Mouse (Mus musculus): ENCODE measurements around the gene Ino80e. TPM values are rescaled to one million over a fixed set of nuclear protein-coding genes. Genes with fewer than 3 reads are reported as not detected.

Ino80e gene
- total and polyA plus RNA-seq, 3 experiments, result 93.0 to 476 (median 189) TPM

GRCm38 (mm10) chr7:126831539-126831938 lies 30.6 kb downstream of the Ino80e start, which contains the start of gene 4930451I11Rik:
Gene 4930451I11Rik (minus strand): TSS chr7:126831639.
- Histone ChIP-seq H3K9me3 (replicated peaks; ENCODE audit: insufficient read depth, low read length) (no peaks in the 10 kb centered on the region), H3K36me3 (ENCODE audit: control insufficient read depth in 1 of 2, insufficient read depth in 2 of 2, low read length in 2 of 2) (no peaks in the 10 kb centered on the region), H3K27me3 (ENCODE audit: control insufficient read depth in 1 of 2, insufficient read depth in 2 of 2, low read length in 2 of 2) (no peaks in the 10 kb centered on the region; a peak in 1 of 4 replicates), H3K9ac (ENCODE audit: control insufficient read depth, low read depth, low read length, poor library complexity, severe bottlenecking) (peak within 1 kb of the TSS; percentile 76), H3K79me2 (ENCODE audit: control insufficient read depth, insufficient read depth, low read length, poor library complexity) (no peaks in the 10 kb centered on the region), H3K4me1 (ENCODE audit: control insufficient read depth in 1 of 2, insufficient read depth in 2 of 2, low read length in 2 of 2) (0 out of 4 replicates have a peak, but pooled peaks cover 0 to 4% of the 10 kb centered on the region in 2 experiments), H3K27ac (ENCODE audit: control insufficient read depth, low read depth, low read length) (peak within 1 kb of the TSS; percentile 62), H3K4me3 (ENCODE audit: control insufficient read depth in 1 of 2, insufficient read depth in 1 of 2, low read depth in 2 of 2, low read length in 2 of 2) (peak within 1 kb of the TSS; percentile 66 to 88)
- DNase-seq (ENCODE audit: low read depth, low spot score), result no peak
- TF ChIP-seq MEF2A (IDR thresholded peaks at IDR 0.05; ENCODE audit: extremely low read depth, insufficient replicate concordance, low read depth, low read length, poor library complexity, severe bottlenecking) (no peak), NELFE (IDR thresholded peaks at IDR 0.05; ENCODE audit: low read depth, low read length) (no peak), CHD1 (IDR thresholded peaks at IDR 0.05; ENCODE audit: low read depth, low read length) (no peak), CHD2 (IDR thresholded peaks at IDR 0.05; ENCODE audit: low read length) (no peak), MAFK (IDR thresholded peaks at IDR 0.05; ENCODE audit: borderline replicate concordance, low read depth, low read length) (no peak), POLR2AphosphoS2 (IDR thresholded peaks at IDR 0.05; ENCODE audit: low read length) (no peak), TAL1 (IDR thresholded peaks at IDR 0.05; ENCODE audit: low read length) (no peak), GATA1 (IDR thresholded peaks at IDR 0.05; ENCODE audit: low read depth, low read length) (no peak)

GRCm38 (mm10) chr7:126825952-126826351 lies 36.2 kb downstream of the Ino80e start:
- Histone ChIP-seq H3K27ac (ENCODE audit: control insufficient read depth, low read depth, low read length) (no peak overlapping the region), H3K36me3 (ENCODE audit: control insufficient read depth in 1 of 2, insufficient read depth in 2 of 2, low read length in 2 of 2) (no peaks in the 10 kb centered on the region), H3K9ac (ENCODE audit: control insufficient read depth, low read depth, low read length, poor library complexity, severe bottlenecking) (no peak overlapping the region), H3K27me3 (ENCODE audit: control insufficient read depth in 1 of 2, insufficient read depth in 2 of 2, low read length in 2 of 2) (no peaks in the 10 kb centered on the region), H3K4me3 (ENCODE audit: control insufficient read depth in 1 of 2, insufficient read depth in 1 of 2, low read depth in 2 of 2, low read length in 2 of 2) (no peak overlapping the region), H3K79me2 (ENCODE audit: control insufficient read depth, insufficient read depth, low read length, poor library complexity) (no peaks in the 10 kb centered on the region), H3K4me1 (ENCODE audit: control insufficient read depth in 1 of 2, insufficient read depth in 2 of 2, low read length in 2 of 2) (peaks cover 2 to 8% of the 10 kb centered on the region in 2 experiments; a peak in 2 of 4 replicates), H3K9me3 (replicated peaks; ENCODE audit: insufficient read depth, low read length) (no peaks in the 10 kb centered on the region)
- DNase-seq (ENCODE audit: low read depth, low spot score), result no peak
- TF ChIP-seq TCF12 (IDR thresholded peaks at IDR 0.05; ENCODE audit: low read depth, low read length) (no peak), JUND (IDR thresholded peaks at IDR 0.05; ENCODE audit: low read depth, low read length) (no peak), TAL1 (IDR thresholded peaks at IDR 0.05; ENCODE audit: low read length) (no peak), NRF1 (IDR thresholded peaks at IDR 0.05; ENCODE audit: insufficient read depth, low read depth, low read length, poor library complexity, severe bottlenecking) (no peak), ZKSCAN1 (IDR thresholded peaks at IDR 0.05; ENCODE audit: low read depth, low read length) (no peak), RCOR1 (IDR thresholded peaks at IDR 0.05; ENCODE audit: low read depth, low read length) (no peak), ZC3H11A (IDR thresholded peaks at IDR 0.05; ENCODE audit: low read depth, low read length) (no peak), RAD21 (IDR thresholded peaks at IDR 0.05; ENCODE audit: low read depth, low read length) (no peak), ZMIZ1 (IDR thresholded peaks at IDR 0.05; ENCODE audit: low read depth, low read length) (no peak), GATA1 (IDR thresholded peaks at IDR 0.05; ENCODE audit: low read depth, low read length) (no peak), CTCF (IDR thresholded peaks at IDR 0.05 in 2 of 3, conservative IDR thresholded peaks at IDR 0.05 in 1 of 3; ENCODE audit: control insufficient read depth in 1 of 3, insufficient read depth in 1 of 3, low read depth in 2 of 3, low read length in 3 of 3, poor library complexity in 1 of 3, severe bottlenecking in 1 of 3) (no peak), CHD2 (IDR thresholded peaks at IDR 0.05; ENCODE audit: low read length) (no peak), USF1 (IDR thresholded peaks at IDR 0.05; ENCODE audit: low read depth, low read length) (no peak), KAT2A (conservative IDR thresholded peaks at IDR 0.05; ENCODE audit: low read depth, low read length) (no peak), MYC (IDR thresholded peaks at IDR 0.05; ENCODE audit: low read depth, low read length) (no peak), SIN3A (IDR thresholded peaks at IDR 0.05; ENCODE audit: low read length) (no peak), USF2 (IDR thresholded peaks at IDR 0.05; ENCODE audit: borderline replicate concordance in 1 of 2, insufficient read depth in 1 of 2, low read depth in 1 of 2, low read length in 2 of 2) (no peak)
